Mouse (Mus musculus) 3134 (cell line): Measurements from ENCODE around the gene Ccdc96.

Experiments used
- DNase-seq: peaks from one replicate; pipeline ENCODE4 v3.0.0-alpha.2; 2011; ENCODE audit warnings: low spot score; ENCODE audit not compliant: insufficient read length; ENCODE audit errors: extremely low read depth

Gene Ccdc96

GRCm38 (mm10) chr5:36523219-36523703 lies 38.9 kb downstream of the Ccdc96 start:
- DNase-seq, result no peak

- DNase-seq, result peak; percentile 25
Observed at GRCm38 (mm10) chr5:36525216-36525615, 40.8 kb downstream of the Ccdc96 start.

GRCm38 (mm10) chr5:36526274-36526673 lies 41.9 kb downstream of the Ccdc96 start:
- DNase-seq, result no peak

GRCm38 (mm10) chr5:36526921-36527320 lies 42.5 kb downstream of the Ccdc96 start:
- no peak for DNase-seq

- DNase-seq, result no peak
Observed at GRCm38 (mm10) chr5:36529698-36530097, 45.3 kb downstream of the Ccdc96 start.

GRCm38 (mm10) chr5:36530129-36530751 lies 45.9 kb downstream of the Ccdc96 start:
- DNase-seq, result peak; percentile 93

- DNase-seq, result no peak
Observed at GRCm38 (mm10) chr5:36534455-36535030, 50.2 kb downstream of the Ccdc96 start.

GRCm38 (mm10) chr5:36535438-36536176 lies 51.2 kb downstream of the Ccdc96 start:
- DNase-seq, result no peak

GRCm38 (mm10) chr5:36536424-36536823 lies 52.0 kb downstream of the Ccdc96 start:
- no peak for DNase-seq
